Mouse (Mus musculus) heart, embryonic 14.5 days (tissue): ENCODE results near the gene Clip2. TPM values are rescaled to one million over a fixed set of nuclear protein-coding genes. Genes with fewer than 3 reads are reported as not detected.

Experiments used
- ATAC-seq: fragments of 200-750 bp; cut with Nextera tagmentation; 2 replicates; pipeline ENCODE4 v1.8.0; 2017; ENCODE audit warnings: low read depth, moderate TSS enrichment; ENCODE audit not compliant: insufficient number of reproducible peaks, insufficient read depth, low FRiP score
- H3K27ac ChIP-seq, 2 experiments: fragments of 200-500 bp in 1 of 2; fragments of 300-500 bp in 1 of 2; sonication (generic) in 1 of 2; replicated peaks in 1 of 2; 2 replicates each; pipeline ENCODE4 v1.5.1; 2012 to 2014; ENCODE audit warnings: low read depth in 2 of 2, low read length in 2 of 2, control low read depth in 1 of 2, mild to moderate bottlenecking in 1 of 2, mixed read lengths in 1 of 2; ENCODE audit not compliant: control insufficient read depth in 1 of 2, insufficient read depth in 1 of 2
- H3K27me3 ChIP-seq: fragments of 300-500 bp; sonication (generic); 2 replicates; pipeline ENCODE4 v1.6.1; 2014; ENCODE audit warnings: mild to moderate bottlenecking, low read length, control low read depth; ENCODE audit not compliant: control insufficient read depth, insufficient read depth
- H3K36me3 ChIP-seq: fragments of 300-500 bp; sonication (generic); 2 replicates; pipeline ENCODE4 v1.6.1; 2014; ENCODE audit warnings: mild to moderate bottlenecking, control low read depth, low read length, mixed read lengths; ENCODE audit not compliant: control insufficient read depth, insufficient read depth
- H3K4me1 ChIP-seq, 2 experiments: fragments of 200-500 bp in 1 of 2; fragments of 300-500 bp in 1 of 2; sonication (generic) in 1 of 2; 2 replicates each; pipeline ENCODE4 v1.6.1; 2012 to 2014; ENCODE audit warnings: low read length in 2 of 2, control low read depth in 1 of 2, mixed read lengths in 1 of 2; ENCODE audit not compliant: control insufficient read depth in 2 of 2, insufficient read depth in 2 of 2
- H3K4me2 ChIP-seq: fragments of 300-500 bp; sonication (generic); 2 replicates; pipeline ENCODE4 v1.6.1; 2014; ENCODE audit warnings: mild to moderate bottlenecking, low read length
- H3K4me3 ChIP-seq, 2 experiments: fragments of 200-500 bp in 1 of 2; fragments of 300-500 bp in 1 of 2; sonication (generic) in 1 of 2; 2 replicates each; pipeline ENCODE4 v1.5.1; 2012 to 2014; ENCODE audit warnings: low read length in 2 of 2, mild to moderate bottlenecking in 2 of 2, control low read depth in 1 of 2, low read depth in 1 of 2, moderate library complexity in 1 of 2; ENCODE audit not compliant: control insufficient read depth in 1 of 2, insufficient read depth in 1 of 2
- H3K9ac ChIP-seq: fragments of 300-500 bp; sonication (generic); 2 replicates; pipeline ENCODE4 v1.6.1; 2014; ENCODE audit warnings: mild to moderate bottlenecking, low read length
- H3K9me3 ChIP-seq: fragments of 300-500 bp; sonication (generic); 2 replicates; pipeline ENCODE4 v1.6.1; 2016; ENCODE audit warnings: low read length, control low read depth; ENCODE audit not compliant: control insufficient read depth
- WGBS: fragments of 180-500 bp; shearing (Covaris S2); extraction: QIAGEN DNeasy Blood & Tissue Kit; methylation state at CpG from one replicate; pipeline ENCODE4 v1.1.7; 2014; 5-methylcytosine and 5-hydroxymethylcytosine counted together
- polyA plus RNA-seq: library from polyadenylated mRNA; unstranded; fragments of >200 nt; fragmentation: Nextera tagmentation; extraction: Ambion mirVana; gene quantifications from 2 replicates; pipeline ENCODE4 v1.2.1, GENCODE M21; 2014

The Clip2 gene
- polyA plus RNA-seq, 1 experiment from 2014 or later = 1.9 TPM

- Histone ChIP-seq H3K4me2 (peak overlapping the region; percentile 26), H3K36me3 (peaks cover 11% of the 10 kb centered on the region; the same call in 1 of the 2 replicates), H3K9ac (peak overlapping the region; percentile 51), H3K4me3 (no peak overlapping the region), H3K4me1 (peaks cover 32 to 45% of the 10 kb centered on the region in 2 experiments), H3K9me3 (0 out of 2 replicates have a peak, but pooled peaks cover 3% of the 10 kb centered on the region), H3K27ac (peak overlapping the region; percentile 83 to 97), H3K27me3 (no peaks in the 10 kb centered on the region)
- 20% methylated on average over 10 of the region's 10 CpGs for WGBS
- ATAC-seq = 0 out of 2 replicates have a peak, but pooled peaks have one; percentile 14
These were observed 106.9 kb downstream of the Clip2 start for GRCm38 (mm10) chr5:134445208-134445831.

- H3K27me3 ChIP-seq = no peaks in the 10 kb centered on the region
- no peak overlapping the region for H3K4me2 ChIP-seq
- H3K9ac ChIP-seq = 0 out of 2 replicates have a peak overlapping the region, but pooled peaks have one; percentile 51
- H3K27ac ChIP-seq = peak overlapping the region; percentile 83 to 97
- H3K4me3 ChIP-seq = no peak overlapping the region
- H3K9me3 ChIP-seq = 0 out of 2 replicates have a peak, but pooled peaks cover 3% of the 10 kb centered on the region
- H3K4me1 ChIP-seq = peaks cover 40 to 53% of the 10 kb centered on the region in 2 experiments
- WGBS = 95% methylated on average over 7 of the region's 7 CpGs
- H3K36me3 ChIP-seq = peaks cover 11% of the 10 kb centered on the region; the same call in 1 of the 2 replicates
- ATAC-seq = no peak
These were observed 107.8 kb downstream of the Clip2 start for GRCm38 (mm10) chr5:134444473-134444872.

- H3K9ac ChIP-seq = no peak overlapping the region
- peak overlapping the region in 1 of 2 experiments; percentile 83; a peak in 1 of 4 replicates for H3K27ac ChIP-seq
- H3K9me3 ChIP-seq = 0 out of 2 replicates have a peak, but pooled peaks cover 3% of the 10 kb centered on the region
- no peak for ATAC-seq
- H3K4me3 ChIP-seq = no peak overlapping the region
- H3K36me3 ChIP-seq = peaks cover 5% of the 10 kb centered on the region; the same call in 1 of the 2 replicates
- H3K4me2 ChIP-seq = no peak overlapping the region
- H3K4me1 ChIP-seq = peaks cover 56 to 72% of the 10 kb centered on the region in 2 experiments
- H3K27me3 ChIP-seq = no peaks in the 10 kb centered on the region
- WGBS = 88% methylated on average over 3 of the region's 3 CpGs
These were observed 110.2 kb downstream of the Clip2 start for GRCm38 (mm10) chr5:134442066-134442465.

GRCm38 (mm10) chr5:134441105-134441504 lies 111.1 kb downstream of the Clip2 start:
- H3K4me1 ChIP-seq = peaks cover 63 to 78% of the 10 kb centered on the region in 2 experiments
- H3K9ac ChIP-seq = no peak overlapping the region
- H3K27me3 ChIP-seq = no peaks in the 10 kb centered on the region
- no peak overlapping the region for H3K4me3 ChIP-seq
- H3K9me3 ChIP-seq = 0 out of 2 replicates have a peak, but pooled peaks cover 3% of the 10 kb centered on the region
- peak overlapping the region; percentile 45 to 83 for H3K27ac ChIP-seq
- ATAC-seq = no peak
- WGBS = 7% methylated on average over 3 of the region's 3 CpGs
- peaks cover 5% of the 10 kb centered on the region; the same call in 1 of the 2 replicates for H3K36me3 ChIP-seq
- no peak overlapping the region for H3K4me2 ChIP-seq

- 0 out of 2 replicates have a peak, but pooled peaks cover 3% of the 10 kb centered on the region for H3K9me3 ChIP-seq
- peaks cover 60 to 77% of the 10 kb centered on the region in 2 experiments for H3K4me1 ChIP-seq
- ATAC-seq = peak; percentile 51
- WGBS = 26% methylated on average over 12 of the region's 12 CpGs
- H3K4me3 ChIP-seq = no peak overlapping the region; a peak in 1 of 4 replicates
- peak overlapping the region; percentile 51 to 83 for H3K27ac ChIP-seq
- H3K9ac ChIP-seq = peak overlapping the region; percentile 22
- peaks cover 5% of the 10 kb centered on the region; the same call in 1 of the 2 replicates for H3K36me3 ChIP-seq
- H3K4me2 ChIP-seq = peak overlapping the region; percentile 40
- H3K27me3 ChIP-seq = no peaks in the 10 kb centered on the region
These were observed 112.1 kb downstream of the Clip2 start for GRCm38 (mm10) chr5:134440098-134440497.

GRCm38 (mm10) chr5:134439481-134439880 lies 112.8 kb downstream of the Clip2 start:
- ATAC-seq = no peak
- WGBS = 92% methylated on average over 7 of the region's 7 CpGs
- no peaks in the 10 kb centered on the region for H3K27me3 ChIP-seq
- 0 out of 2 replicates have a peak, but pooled peaks cover 3% of the 10 kb centered on the region for H3K9me3 ChIP-seq
- H3K4me1 ChIP-seq = peaks cover 55 to 74% of the 10 kb centered on the region in 2 experiments
- peaks cover 5% of the 10 kb centered on the region; the same call in 1 of the 2 replicates for H3K36me3 ChIP-seq
- no peak overlapping the region for H3K4me3 ChIP-seq
- H3K9ac ChIP-seq = no peak overlapping the region
- H3K4me2 ChIP-seq = peak overlapping the region; percentile 40; the same call in 1 of the 2 replicates
- peak overlapping the region; percentile 51 to 83 for H3K27ac ChIP-seq
